Mouse (Mus musculus): Measurements from ENCODE around the gene Sh3bp1.

GRCm38 (mm10) chr15:78850059-78850824 is 49.3 kb upstream of the Sh3bp1 start:
- no peak for TF ChIP-seq POLR2A (IDR thresholded peaks at IDR 0.05; ENCODE audit: extremely low read depth, insufficient read depth, low read length)
- no peak for TF ChIP-seq CTCF (IDR thresholded peaks at IDR 0.05; ENCODE audit: extremely low read depth, insufficient read depth, low read length)
